Mouse (Mus musculus) adrenal gland, postnatal 14 days (tissue): ENCODE measurements around the gene Hmgb1. TPM values are rescaled to one million over a fixed set of nuclear protein-coding genes. Genes with fewer than 3 reads are reported as not detected.

Source experiments
- total RNA-seq: library from RNA; stranded (reverse); gene quantifications from 2 replicates; pipeline ENCODE4 v1.2.3, GENCODE M21; 2021

The Hmgb1 gene
- total RNA-seq, 1 experiment from 2014 or later = 199 TPM

Other genes with a start within 250 kb of the Hmgb1 start
- 5.6 and 6.2 TPM in 2 replicates for gene Gm42791, start 189.3 kb downstream of the Hmgb1 start, total RNA-seq
- 27.8 and 30.3 TPM in 2 replicates for gene Uspl1, start 139 bp downstream of the Hmgb1 start, total RNA-seq
- 7.8 and 17.6 TPM in 2 replicates for gene Alox5ap, start 80.3 kb upstream of the Hmgb1 start, total RNA-seq
- gene Medag, start 227.3 kb upstream of the Hmgb1 start, total RNA-seq = 3.9 and 4.5 TPM in 2 replicates